Mouse (Mus musculus): ENCODE data around the gene St3gal3. TPM values are rescaled to one million over a fixed set of nuclear protein-coding genes. Genes with fewer than 3 reads are reported as not detected.

St3gal3 gene
- polyA plus RNA-seq, 1 experiment from 2014 or later, result 10.8 TPM

DNA sequence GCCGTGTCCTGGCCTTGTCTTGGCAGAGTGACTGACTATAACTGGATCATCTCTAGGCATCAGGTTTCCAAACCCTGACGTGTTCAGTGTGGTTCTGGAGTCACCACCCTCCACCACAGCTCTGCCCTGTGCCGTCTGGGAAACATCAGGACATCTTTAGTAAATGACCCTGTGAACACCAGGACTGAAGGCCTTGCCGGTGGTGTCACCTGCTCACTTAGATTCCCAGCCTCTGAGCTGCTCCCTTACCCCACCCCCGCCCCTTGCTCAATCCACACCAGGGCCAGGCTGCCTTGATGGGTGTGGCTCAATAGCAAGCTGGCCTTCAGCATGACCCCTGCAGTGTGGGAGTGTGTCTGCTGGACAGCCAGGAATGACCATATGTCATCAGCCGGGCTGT is 119.1 kb downstream of the St3gal3 start:
- H3K27ac ChIP-seq, result no peak overlapping the region
- WGBS, result 52% methylated on average over 6 of the region's 6 CpGs
- H3K36me3 ChIP-seq, result no peaks in the 10 kb centered on the region
- H3K9ac ChIP-seq, result no peak overlapping the region
- no peaks in the 10 kb centered on the region for H3K9me3 ChIP-seq
- H3K4me2 ChIP-seq (replicated peaks), result no peak overlapping the region
- H3K4me1 ChIP-seq, result peaks cover 15% of the 10 kb centered on the region; the same call in 1 of the 2 replicates
- no peak for ATAC-seq (ENCODE audit: insufficient number of reproducible peaks, insufficient read depth, low FRiP score, low TSS enrichment)
- H3K4me3 ChIP-seq, result no peak overlapping the region
- H3K27me3 ChIP-seq, result no peaks in the 10 kb centered on the region

DNA sequence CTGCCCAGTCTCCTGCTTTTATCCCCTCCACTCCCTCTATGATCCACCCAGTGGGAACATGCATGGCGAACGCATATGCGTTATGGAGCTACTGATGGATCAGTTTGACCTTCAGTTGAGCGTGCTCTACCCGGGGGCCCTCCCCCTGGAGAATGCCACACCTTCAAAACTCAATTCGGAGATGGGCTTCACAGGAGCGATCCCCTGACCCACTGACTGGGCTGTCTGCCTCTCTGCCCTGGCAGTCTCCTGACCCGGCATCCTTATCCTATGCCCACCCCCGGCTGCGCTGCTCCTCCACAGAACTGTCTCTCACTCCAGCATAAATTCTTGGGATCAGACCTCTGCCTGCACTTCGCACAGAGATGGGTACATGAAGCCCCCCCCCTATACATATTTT is 119.6 kb downstream of the St3gal3 start:
- H3K4me3 ChIP-seq, result no peak overlapping the region
- H3K27ac ChIP-seq, result no peak overlapping the region
- H3K9me3 ChIP-seq, result no peaks in the 10 kb centered on the region
- H3K4me1 ChIP-seq, result peaks cover 15% of the 10 kb centered on the region; the same call in 1 of the 2 replicates
- no peaks in the 10 kb centered on the region for H3K36me3 ChIP-seq
- WGBS, result 94% methylated on average over 11 of the region's 11 CpGs
- H3K9ac ChIP-seq, result no peak overlapping the region
- H3K4me2 ChIP-seq (replicated peaks), result no peak overlapping the region
- H3K27me3 ChIP-seq, result no peaks in the 10 kb centered on the region
- no peak for ATAC-seq (ENCODE audit: insufficient number of reproducible peaks, insufficient read depth, low FRiP score, low TSS enrichment)

DNA sequence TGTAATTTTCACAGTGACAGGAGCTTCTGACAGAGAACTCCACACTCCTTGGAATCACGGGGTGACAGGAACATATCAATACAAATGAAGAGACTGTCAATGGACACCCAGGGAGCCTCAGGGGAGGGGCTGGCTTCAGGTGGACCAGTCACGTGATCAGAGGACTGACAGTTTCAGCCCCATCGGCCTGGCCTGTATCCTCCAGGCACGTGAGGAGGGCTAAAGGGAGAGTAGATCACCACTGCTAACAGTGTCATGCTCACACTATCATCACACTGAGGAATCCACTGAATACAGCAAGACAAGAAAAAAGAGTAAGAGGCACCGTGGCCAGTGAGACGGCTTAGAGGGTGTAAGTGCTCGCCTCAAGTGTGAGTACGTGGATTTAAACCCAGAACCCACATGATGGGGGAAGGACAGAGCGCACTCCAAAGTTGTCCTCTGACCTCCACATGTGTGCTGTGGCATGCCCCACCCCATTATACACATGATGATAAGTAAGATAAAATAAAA is 124.0 kb downstream of the St3gal3 start:
- Histone ChIP-seq H3K4me3 (no peak overlapping the region), H3K36me3 (no peaks in the 10 kb centered on the region), H3K27ac (no peak overlapping the region), H3K9ac (no peak overlapping the region), H3K4me2 (replicated peaks) (no peak overlapping the region), H3K9me3 (no peaks in the 10 kb centered on the region), H3K27me3 (no peaks in the 10 kb centered on the region), H3K4me1 (0 out of 2 replicates have a peak, but pooled peaks cover 1% of the 10 kb centered on the region)
- no peak for ATAC-seq (ENCODE audit: insufficient number of reproducible peaks, insufficient read depth, low FRiP score, low TSS enrichment)
- 82% methylated on average over 9 of the region's 9 CpGs for WGBS

DNA sequence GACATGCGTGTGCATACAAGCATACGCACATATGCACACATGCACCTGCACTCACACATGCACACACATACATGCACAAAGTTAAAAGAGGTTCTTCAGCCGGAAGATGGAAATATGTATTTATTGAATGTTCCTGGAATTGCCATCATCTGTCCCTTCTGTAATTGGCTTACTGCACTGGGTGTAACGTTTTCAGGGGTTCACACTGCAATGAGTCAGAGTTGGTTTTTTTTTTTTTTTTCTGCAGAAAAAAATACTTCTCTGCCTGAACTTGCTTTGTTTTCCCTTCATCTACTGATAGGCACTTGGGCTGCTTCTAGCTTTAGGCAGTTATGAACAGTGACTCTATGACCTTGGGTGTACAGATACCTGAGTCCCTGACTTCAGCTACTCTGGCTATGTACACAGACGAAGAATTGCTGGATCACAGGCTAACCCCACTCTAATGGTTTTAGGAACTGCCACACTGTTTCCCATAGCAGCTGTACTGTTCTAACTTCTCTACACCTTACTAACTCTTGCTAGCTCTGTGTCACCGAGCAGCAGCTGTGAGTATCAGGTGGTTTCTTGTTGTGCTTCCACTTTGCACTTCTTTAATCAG is 126.2 kb downstream of the St3gal3 start:
- no peak for ATAC-seq (ENCODE audit: insufficient number of reproducible peaks, insufficient read depth, low FRiP score, low TSS enrichment)
- H3K27me3 ChIP-seq, result no peaks in the 10 kb centered on the region
- no peaks in the 10 kb centered on the region for H3K36me3 ChIP-seq
- no peaks in the 10 kb centered on the region for H3K4me1 ChIP-seq
- no peak overlapping the region for H3K9ac ChIP-seq
- H3K4me2 ChIP-seq (replicated peaks), result no peak overlapping the region
- 76% methylated on average over 6 of the region's 6 CpGs for WGBS
- H3K4me3 ChIP-seq, result no peak overlapping the region
- H3K27ac ChIP-seq, result no peak overlapping the region
- no peaks in the 10 kb centered on the region for H3K9me3 ChIP-seq

DNA sequence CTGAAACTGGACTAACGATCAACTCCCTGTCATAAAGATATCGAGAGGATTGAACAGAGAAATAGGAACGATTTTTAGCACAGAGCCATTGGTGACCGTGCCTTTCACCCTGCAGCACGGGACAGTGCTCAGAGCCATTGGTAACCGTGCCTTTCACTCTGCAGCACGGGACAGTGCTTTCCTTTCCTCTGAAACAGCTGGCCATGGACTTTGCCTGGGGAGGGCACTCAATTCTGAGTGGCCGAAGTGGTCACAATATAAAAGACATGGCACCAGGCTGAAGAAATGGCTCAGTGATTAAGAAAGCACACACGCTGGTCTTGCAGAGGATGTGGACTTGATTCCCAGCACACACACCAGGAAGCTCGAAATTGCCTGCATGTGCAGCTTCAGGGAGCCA is 133.4 kb downstream of the St3gal3 start:
- H3K9ac ChIP-seq, result no peak overlapping the region
- WGBS, result 76% methylated on average over 10 of the region's 10 CpGs
- no peak overlapping the region for H3K4me3 ChIP-seq
- ATAC-seq (ENCODE audit: insufficient number of reproducible peaks, insufficient read depth, low FRiP score, low TSS enrichment), result no peak
- H3K27me3 ChIP-seq, result no peaks in the 10 kb centered on the region
- H3K4me2 ChIP-seq (replicated peaks), result no peak overlapping the region
- H3K27ac ChIP-seq, result 0 out of 2 replicates have a peak overlapping the region, but pooled peaks have one; percentile 36
- H3K9me3 ChIP-seq, result no peaks in the 10 kb centered on the region
- no peaks in the 10 kb centered on the region for H3K36me3 ChIP-seq
- peaks cover 41% of the 10 kb centered on the region for H3K4me1 ChIP-seq

DNA sequence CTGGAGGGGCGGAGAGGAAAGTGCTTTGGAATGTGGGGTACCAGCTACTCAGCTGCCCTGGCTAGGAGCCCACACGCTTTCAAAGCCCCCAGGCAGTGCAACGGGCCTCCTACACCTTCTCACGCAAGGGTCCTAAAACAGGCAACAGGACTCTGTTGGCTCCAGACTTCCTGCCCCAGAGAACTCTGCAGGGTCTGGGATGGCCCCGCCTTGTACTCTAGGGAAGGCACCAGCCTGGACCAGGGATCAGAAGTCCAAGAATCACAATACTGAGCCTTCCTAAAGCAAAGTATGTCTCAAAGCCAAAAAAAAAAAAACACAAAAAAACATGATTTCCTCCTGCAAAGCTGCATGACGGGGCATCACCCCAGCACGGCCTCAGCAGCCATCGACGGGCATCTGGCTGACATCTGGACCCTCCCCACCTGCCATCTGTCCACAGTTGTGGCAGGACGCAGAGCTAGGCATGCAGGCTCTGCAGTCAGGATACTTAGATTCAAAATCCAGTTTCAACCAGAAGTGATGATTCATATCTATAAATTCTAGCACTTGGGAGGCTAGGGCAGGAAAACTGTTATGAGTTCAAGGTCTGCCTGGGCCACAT is 134.0 kb downstream of the St3gal3 start:
- H3K4me2 ChIP-seq (replicated peaks), result no peak overlapping the region

DNA sequence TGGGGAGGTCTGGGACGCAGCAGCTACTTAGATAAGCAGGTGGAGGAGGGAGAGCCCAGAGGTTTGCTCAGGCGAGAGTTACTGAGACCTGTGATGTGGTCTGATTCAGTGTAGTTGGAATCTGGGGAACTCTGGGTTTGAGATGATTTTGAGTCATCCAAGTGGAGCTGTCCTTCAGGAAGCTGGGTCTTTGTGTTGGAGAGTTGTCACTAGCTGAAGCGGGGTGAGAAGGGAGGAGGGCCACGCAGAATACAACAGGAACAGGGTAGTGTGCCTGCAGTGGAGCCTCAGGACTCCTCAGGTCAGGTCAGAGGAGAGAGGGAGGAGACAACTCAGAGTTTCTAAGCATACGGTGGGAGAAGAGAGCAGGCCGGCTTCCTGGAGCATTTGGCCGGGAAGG is 134.8 kb downstream of the St3gal3 start:
- peaks cover 41% of the 10 kb centered on the region for H3K4me1 ChIP-seq
- ATAC-seq (ENCODE audit: insufficient number of reproducible peaks, insufficient read depth, low FRiP score, low TSS enrichment), result no peak

More for the DNA sequence above, 134.0 kb downstream of the St3gal3 start:
- ATAC-seq (ENCODE audit: insufficient number of reproducible peaks, insufficient read depth, low FRiP score, low TSS enrichment), result no peak
- Histone ChIP-seq H3K9me3 (no peaks in the 10 kb centered on the region), H3K36me3 (no peaks in the 10 kb centered on the region), H3K4me3 (no peak overlapping the region), H3K27ac (no peak overlapping the region), H3K9ac (no peak overlapping the region), H3K4me1 (peaks cover 41% of the 10 kb centered on the region), H3K27me3 (no peaks in the 10 kb centered on the region)
- 36% methylated on average over 10 of the region's 10 CpGs for WGBS

DNA sequence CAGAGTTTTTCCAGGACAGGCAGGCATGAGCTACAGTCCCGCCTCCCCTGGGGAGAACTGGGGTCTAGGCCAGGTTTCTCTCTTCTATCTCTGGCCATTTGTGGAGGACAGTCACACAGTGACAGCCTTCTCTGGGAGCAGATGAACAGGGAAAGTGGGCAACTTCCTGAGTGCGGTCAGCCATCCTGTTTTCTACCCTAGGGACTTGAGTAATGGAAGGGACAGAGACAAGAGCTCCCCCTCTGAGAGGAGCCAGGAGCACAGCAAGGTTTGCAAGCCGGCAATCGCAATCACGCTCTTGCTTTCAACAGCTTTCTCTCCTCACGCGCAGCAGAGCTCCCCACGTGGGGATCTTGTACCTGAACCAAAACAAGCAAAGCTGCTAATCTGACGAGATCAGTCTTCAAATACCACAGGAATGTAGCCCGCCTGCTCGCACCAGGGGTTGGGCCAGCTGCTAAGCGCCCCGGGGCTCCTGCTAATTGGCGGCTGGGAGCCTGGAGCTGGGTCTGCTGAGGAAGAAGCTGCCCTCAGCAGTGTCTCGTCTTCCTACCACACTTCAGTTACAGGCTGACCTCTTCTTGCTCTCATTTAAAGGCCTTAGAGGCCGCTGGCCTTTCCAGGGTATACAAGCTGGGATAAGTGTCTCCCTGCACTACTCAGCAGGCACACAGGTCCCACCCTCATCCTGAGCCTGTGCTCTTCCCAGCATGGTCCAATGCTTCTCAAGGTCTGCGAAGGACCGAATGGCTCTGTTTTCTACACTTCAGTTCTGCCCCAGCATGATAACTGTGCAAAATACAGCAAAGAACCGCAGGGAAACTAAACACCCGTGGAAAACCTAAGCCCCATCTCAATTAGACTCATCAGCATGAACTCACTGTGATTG is 137.1 kb downstream of the St3gal3 start:
- no peaks in the 10 kb centered on the region for H3K9me3 ChIP-seq
- peak; percentile 64 for ATAC-seq (ENCODE audit: insufficient number of reproducible peaks, insufficient read depth, low FRiP score, low TSS enrichment)
- H3K4me2 ChIP-seq (replicated peaks), result peak overlapping the region; percentile 24
- WGBS, result 9% methylated on average over 20 of the region's 20 CpGs
- peaks cover 41% of the 10 kb centered on the region for H3K4me1 ChIP-seq
- peak overlapping the region; percentile 64 for H3K27ac ChIP-seq
- H3K4me3 ChIP-seq, result no peak overlapping the region
- no peaks in the 10 kb centered on the region for H3K36me3 ChIP-seq
- H3K27me3 ChIP-seq, result no peaks in the 10 kb centered on the region
- no peak overlapping the region for H3K9ac ChIP-seq

More for the DNA sequence above, 134.8 kb downstream of the St3gal3 start:
- H3K9ac ChIP-seq, result no peak overlapping the region
- 63% methylated on average over 7 of the region's 7 CpGs for WGBS
- no peak overlapping the region for H3K4me2 ChIP-seq (replicated peaks)
- no peaks in the 10 kb centered on the region for H3K9me3 ChIP-seq
- H3K36me3 ChIP-seq, result no peaks in the 10 kb centered on the region
- no peak overlapping the region for H3K4me3 ChIP-seq
- H3K27me3 ChIP-seq, result no peaks in the 10 kb centered on the region
- H3K27ac ChIP-seq, result no peak overlapping the region

DNA sequence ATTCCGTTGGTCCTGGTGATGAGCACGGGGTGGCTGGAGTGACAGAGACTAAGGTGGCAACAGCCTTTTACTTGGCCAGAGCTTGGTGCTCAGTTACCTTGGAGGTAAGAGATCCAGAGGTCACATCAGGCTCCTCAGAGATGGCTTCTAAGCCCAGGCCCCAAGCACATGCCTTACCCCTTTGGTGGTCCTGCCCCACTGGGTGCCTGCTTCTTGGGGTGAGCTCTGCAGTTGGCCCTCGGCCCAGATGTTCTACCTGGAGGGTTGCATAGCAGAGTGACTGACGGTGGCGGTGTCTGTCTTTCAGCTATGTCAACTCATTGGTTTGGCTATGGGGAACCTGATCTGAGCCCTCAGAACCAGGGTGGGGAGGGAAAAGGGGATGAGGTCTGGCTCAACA is 138.0 kb downstream of the St3gal3 start:
- WGBS, result 82% methylated on average over 5 of the region's 5 CpGs
- Histone ChIP-seq H3K9me3 (no peaks in the 10 kb centered on the region), H3K9ac (no peak overlapping the region), H3K36me3 (no peaks in the 10 kb centered on the region), H3K27me3 (no peaks in the 10 kb centered on the region), H3K4me3 (no peak overlapping the region), H3K27ac (peak overlapping the region; percentile 50), H3K4me1 (peaks cover 41% of the 10 kb centered on the region), H3K4me2 (replicated peaks) (no peak overlapping the region)
- ATAC-seq (ENCODE audit: insufficient number of reproducible peaks, insufficient read depth, low FRiP score, low TSS enrichment), result no peak

DNA sequence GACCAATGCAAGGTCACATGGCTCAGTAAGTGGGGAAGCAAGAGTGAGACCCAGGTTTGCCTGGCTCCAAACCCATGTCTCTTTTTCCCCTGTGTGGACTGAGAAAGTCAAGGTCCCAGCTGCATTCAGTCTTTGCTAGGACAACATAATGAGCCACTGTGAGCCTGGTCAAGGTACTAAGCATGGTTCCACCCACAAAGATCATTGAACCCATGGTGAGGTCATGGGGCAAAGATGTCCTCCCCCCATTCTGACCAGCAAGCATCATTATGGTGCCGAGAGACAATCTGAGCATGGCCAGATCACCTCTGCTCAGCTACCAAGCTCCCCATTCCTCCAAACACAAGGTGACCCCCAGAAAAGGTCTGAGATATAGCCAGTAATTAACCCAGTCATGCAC is 139.3 kb downstream of the St3gal3 start:
- no peak overlapping the region for H3K4me2 ChIP-seq (replicated peaks)
- H3K9ac ChIP-seq, result no peak overlapping the region
- no peaks in the 10 kb centered on the region for H3K27me3 ChIP-seq
- H3K4me1 ChIP-seq, result peaks cover 29% of the 10 kb centered on the region
- H3K9me3 ChIP-seq, result no peaks in the 10 kb centered on the region
- no peak for ATAC-seq (ENCODE audit: insufficient number of reproducible peaks, insufficient read depth, low FRiP score, low TSS enrichment)
- H3K4me3 ChIP-seq, result no peak overlapping the region
- no peaks in the 10 kb centered on the region for H3K36me3 ChIP-seq
- 88% methylated on average over 1 of the region's 1 CpGs for WGBS
- H3K27ac ChIP-seq, result no peak overlapping the region

DNA sequence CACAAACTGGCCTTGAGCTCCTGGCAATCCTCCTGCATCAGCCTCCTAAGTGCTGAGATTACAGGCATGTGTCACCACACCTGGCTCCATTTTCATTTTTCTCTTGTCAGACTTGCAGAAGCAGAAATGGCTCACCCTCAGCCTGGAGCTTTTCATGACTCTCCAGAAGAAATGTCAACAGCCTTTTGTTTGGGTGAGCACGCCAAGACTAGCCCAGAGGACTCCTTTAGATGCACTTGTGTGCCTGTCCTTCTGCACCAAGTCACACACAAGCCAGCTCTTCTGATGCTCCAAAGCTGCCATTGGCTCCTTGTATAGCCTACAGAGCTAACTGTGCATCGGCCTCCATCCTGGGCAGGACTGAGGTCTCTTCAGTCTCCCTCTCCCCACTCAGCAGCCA is 141.3 kb downstream of the St3gal3 start:
- 84% methylated on average over 2 of the region's 2 CpGs for WGBS
- Histone ChIP-seq H3K27me3 (no peaks in the 10 kb centered on the region), H3K4me1 (peaks cover 26% of the 10 kb centered on the region), H3K9me3 (no peaks in the 10 kb centered on the region), H3K36me3 (no peaks in the 10 kb centered on the region), H3K4me3 (no peak overlapping the region), H3K27ac (no peak overlapping the region), H3K9ac (no peak overlapping the region), H3K4me2 (replicated peaks) (no peak overlapping the region)
- no peak for ATAC-seq (ENCODE audit: insufficient number of reproducible peaks, insufficient read depth, low FRiP score, low TSS enrichment)

Measured in embryonic facial prominence, embryonic 12.5 days (tissue).